Mouse (Mus musculus): Measurements from ENCODE around the gene Dnajc1. TPM values are rescaled to one million over a fixed set of nuclear protein-coding genes. Genes with fewer than 3 reads are reported as not detected.

The Dnajc1 gene
- polyA plus RNA-seq, 1 experiment = 21.5 TPM

DNA sequence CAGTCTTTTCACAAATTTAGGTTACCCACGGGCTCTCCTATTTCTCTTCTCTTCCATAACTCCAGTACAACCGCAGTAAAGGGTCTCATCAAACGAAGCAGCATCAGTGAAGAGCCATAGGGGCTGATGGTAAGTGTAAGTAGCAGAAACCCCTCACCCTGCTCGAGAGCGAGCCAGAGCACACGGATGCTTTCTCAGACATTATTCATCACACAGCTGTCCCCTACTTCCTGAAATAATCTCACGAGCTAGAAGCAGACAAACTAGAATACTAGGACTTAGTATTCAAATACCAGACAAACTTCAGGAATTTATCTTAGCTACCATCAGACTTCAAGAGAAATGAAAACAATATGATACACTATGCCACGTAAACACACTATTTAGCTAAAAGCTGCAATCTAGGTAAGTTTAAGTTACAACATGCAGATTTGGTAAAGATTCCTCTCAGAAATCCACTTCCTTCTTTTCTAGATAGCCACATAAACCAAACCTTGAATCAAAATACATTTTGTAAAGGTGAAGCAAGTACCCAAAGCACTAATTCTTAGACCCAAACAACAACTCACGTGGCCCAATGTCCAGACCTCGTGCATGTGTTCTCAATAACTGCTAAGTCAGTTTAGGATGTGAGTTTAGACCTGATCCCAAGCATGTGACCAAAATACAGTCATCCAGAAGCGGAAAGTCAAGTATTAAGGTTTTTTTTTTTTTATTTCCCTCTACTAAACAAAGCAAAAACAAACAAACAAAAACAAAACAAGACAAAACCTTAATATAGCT, 20.0 kb downstream of the Dnajc1 start:
- Histone ChIP-seq H3K4me1 (ENCODE audit: control insufficient read depth, insufficient read depth, low read length) (peaks cover 6% of the 10 kb centered on the region), H3K4me3 (replicated peaks; ENCODE audit: extremely low read depth, low read depth, low read length) (no peak overlapping the region)
- 46% methylated on average over 11 of the region's 11 CpGs for WGBS
- TF ChIP-seq POLR2A (IDR thresholded peaks at IDR 0.05; ENCODE audit: borderline replicate concordance, extremely low read depth, low read depth, low read length) (no peak), CTCF (IDR thresholded peaks at IDR 0.05; ENCODE audit: insufficient read depth, low read length) (no peak)
- no peak for DNase-seq

DNA sequence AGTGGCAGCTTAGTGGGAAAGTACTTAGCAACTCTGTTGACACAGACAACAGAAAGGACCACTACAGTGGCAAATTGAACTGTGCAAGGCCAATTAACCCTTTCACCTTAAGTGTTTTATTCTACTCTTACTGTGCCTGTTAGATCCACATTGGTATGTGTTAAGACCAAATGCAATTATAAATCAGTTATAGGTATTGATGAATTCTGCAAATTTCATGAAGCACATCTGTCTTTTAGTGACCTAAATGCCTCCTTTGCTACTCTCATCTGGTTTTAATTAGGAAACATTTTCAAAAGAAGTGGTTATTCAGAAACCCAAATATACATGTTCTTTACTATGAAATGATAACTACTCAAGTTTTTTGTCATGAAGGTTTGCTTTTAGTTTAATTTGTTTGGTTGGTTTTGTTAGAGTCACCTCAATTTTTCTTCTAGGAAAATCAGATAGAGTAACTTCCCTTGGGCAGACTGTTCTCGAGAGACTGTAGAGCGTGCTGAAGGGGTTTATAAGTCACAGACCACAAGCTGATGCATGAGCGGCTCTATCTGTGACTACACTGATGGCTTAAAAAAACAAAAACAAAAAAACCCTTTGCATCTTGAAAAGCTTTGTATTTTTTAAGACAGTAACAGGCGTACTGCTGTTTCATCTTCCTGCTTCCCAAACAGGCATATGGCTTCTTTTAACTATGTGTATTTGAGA, 21.7 kb downstream of the Dnajc1 start:
- no peak for TF ChIP-seq CTCF (IDR thresholded peaks at IDR 0.05; ENCODE audit: insufficient read depth, low read length)
- no peak for TF ChIP-seq POLR2A (IDR thresholded peaks at IDR 0.05; ENCODE audit: borderline replicate concordance, extremely low read depth, low read depth, low read length)
- 76% methylated on average over 4 of the region's 4 CpGs for WGBS
- Histone ChIP-seq H3K4me1 (ENCODE audit: control insufficient read depth, insufficient read depth, low read length) (peaks cover 6% of the 10 kb centered on the region), H3K4me3 (replicated peaks; ENCODE audit: extremely low read depth, low read depth, low read length) (no peak overlapping the region)
- DNase-seq = no peak

DNA sequence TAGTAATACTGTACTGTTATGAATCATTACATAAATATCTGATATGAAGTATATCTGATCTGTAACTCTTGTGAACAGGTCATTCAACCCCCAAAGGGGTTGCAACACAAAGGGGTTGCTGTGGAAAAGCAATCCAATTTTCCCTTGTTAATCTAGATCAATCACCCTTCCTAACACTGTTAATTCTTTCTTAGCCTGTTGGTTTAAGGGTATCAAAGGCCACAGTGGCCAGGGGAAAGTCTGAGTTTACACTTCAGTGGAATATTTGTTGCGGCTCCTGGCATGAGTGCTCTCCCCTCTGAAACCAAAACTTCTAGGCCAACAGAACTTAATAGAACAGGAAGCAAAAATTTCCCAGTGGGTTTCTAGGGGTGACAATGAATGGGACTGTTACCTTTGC, 28.2 kb downstream of the Dnajc1 start:
- no peak for DNase-seq
- Histone ChIP-seq H3K4me3 (replicated peaks; ENCODE audit: extremely low read depth, low read depth, low read length) (no peak overlapping the region), H3K4me1 (ENCODE audit: control insufficient read depth, insufficient read depth, low read length) (no peaks in the 10 kb centered on the region; the same call in 1 of the 2 replicates)
- TF ChIP-seq CTCF (IDR thresholded peaks at IDR 0.05; ENCODE audit: insufficient read depth, low read length) (no peak), POLR2A (IDR thresholded peaks at IDR 0.05; ENCODE audit: borderline replicate concordance, extremely low read depth, low read depth, low read length) (no peak)
- WGBS = 76% methylated on average over 1 of the region's 1 CpGs

DNA sequence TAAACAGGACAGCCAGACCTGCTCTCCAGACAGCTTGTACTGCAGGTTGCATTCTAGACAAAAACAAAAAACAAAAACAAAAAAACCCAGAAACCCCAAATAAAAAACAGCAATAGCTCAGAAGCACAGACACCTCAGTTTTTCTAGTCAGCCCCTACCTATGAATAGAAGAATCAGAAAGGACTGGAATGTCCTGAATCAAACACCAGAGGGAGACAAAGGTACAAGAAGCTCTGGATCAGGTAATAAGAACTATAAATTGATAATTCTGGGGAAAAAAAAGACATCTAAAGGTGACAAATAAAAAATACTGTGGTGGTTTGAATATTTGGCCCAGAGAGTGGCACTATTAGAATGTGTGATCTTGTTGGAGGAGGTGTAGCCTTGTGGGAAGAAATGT, 37.3 kb downstream of the Dnajc1 start:
- H3K4me1 ChIP-seq (ENCODE audit: control insufficient read depth, insufficient read depth, low read length) = no peaks in the 10 kb centered on the region; the same call in 1 of the 2 replicates
- no peak overlapping the region for H3K4me3 ChIP-seq (replicated peaks; ENCODE audit: extremely low read depth, low read depth, low read length)
- TF ChIP-seq POLR2A (IDR thresholded peaks at IDR 0.05; ENCODE audit: borderline replicate concordance, extremely low read depth, low read depth, low read length) = no peak
- no peak for TF ChIP-seq CTCF (IDR thresholded peaks at IDR 0.05; ENCODE audit: insufficient read depth, low read length)
- no peak for DNase-seq

DNA sequence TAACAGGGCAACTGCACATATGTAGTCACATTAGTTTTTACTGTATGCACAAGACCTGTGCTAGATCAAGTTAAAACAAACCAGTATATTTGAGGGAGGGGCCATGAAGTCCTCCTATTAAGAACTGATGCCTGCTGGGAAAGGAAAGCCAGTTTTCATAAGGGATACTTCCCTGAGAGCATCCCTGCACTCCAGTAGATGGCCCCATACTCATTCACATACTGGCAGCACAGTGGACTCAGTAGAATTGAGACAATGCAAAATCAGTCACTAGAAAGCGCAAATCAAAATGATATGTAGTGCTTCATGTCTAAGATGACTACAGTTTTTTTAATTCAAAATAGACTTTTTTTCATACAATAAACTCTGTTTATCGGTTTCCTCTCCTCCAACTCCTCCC, 40.0 kb downstream of the Dnajc1 start:
- H3K4me1 ChIP-seq (ENCODE audit: control insufficient read depth, insufficient read depth, low read length) = no peaks in the 10 kb centered on the region
- TF ChIP-seq POLR2A (IDR thresholded peaks at IDR 0.05; ENCODE audit: borderline replicate concordance, extremely low read depth, low read depth, low read length) = no peak
- TF ChIP-seq CTCF (IDR thresholded peaks at IDR 0.05; ENCODE audit: insufficient read depth, low read length) = no peak
- no peak overlapping the region for H3K4me3 ChIP-seq (replicated peaks; ENCODE audit: extremely low read depth, low read depth, low read length)
- 83% methylated on average over 2 of the region's 2 CpGs for WGBS
- DNase-seq = no peak

DNA sequence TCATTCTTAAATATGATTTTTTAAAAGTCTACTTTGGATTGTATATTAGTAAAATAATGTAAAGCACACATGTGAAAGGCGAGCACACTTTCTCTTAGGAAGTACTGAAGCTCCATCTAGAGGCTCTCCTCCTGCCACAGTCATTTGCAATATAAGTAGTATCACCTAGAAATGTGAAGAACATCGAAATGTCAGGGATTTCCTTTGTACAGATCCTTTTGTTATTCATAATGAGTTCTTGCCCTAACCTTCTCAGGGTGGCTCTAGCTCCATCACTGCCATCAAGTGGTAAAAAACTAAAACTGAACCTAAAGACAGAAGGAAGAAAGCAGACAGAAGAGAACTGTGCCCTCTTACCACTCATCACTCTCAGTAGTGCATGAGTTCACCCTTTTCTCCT, 49.2 kb downstream of the Dnajc1 start:
- Histone ChIP-seq H3K4me3 (replicated peaks; ENCODE audit: extremely low read depth, low read depth, low read length) (no peak overlapping the region), H3K4me1 (ENCODE audit: control insufficient read depth, insufficient read depth, low read length) (no peaks in the 10 kb centered on the region)
- DNase-seq = no peak
- no peak for TF ChIP-seq POLR2A (IDR thresholded peaks at IDR 0.05; ENCODE audit: borderline replicate concordance, extremely low read depth, low read depth, low read length)
- TF ChIP-seq CTCF (IDR thresholded peaks at IDR 0.05; ENCODE audit: insufficient read depth, low read length) = peak; percentile 16; the same call in 1 of the 2 replicates
- WGBS = 61% methylated on average over 2 of the region's 2 CpGs

DNA sequence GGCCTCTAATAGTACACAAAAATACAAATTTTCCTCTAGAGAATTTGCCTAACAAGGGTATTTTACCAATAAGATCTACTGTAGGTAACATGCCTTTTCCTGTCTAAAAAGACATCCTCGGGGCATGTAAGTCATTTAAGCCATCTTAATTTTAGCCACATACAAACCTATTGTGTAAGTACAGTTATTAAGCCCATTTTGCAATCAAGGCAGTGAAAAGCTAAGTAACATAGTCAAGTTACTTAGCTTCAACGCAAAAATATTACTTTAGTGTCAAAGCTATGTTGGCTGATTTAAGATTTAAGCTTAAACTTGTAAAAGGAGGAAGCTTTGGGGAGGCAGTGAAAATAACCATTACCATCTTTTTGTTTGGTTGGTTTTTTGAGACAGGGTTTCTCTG, 74.0 kb downstream of the Dnajc1 start:
- no peak for DNase-seq
- TF ChIP-seq CTCF (IDR thresholded peaks at IDR 0.05; ENCODE audit: insufficient read depth, low read length) (no peak), POLR2A (IDR thresholded peaks at IDR 0.05; ENCODE audit: borderline replicate concordance, extremely low read depth, low read depth, low read length) (no peak)
- WGBS = 82% methylated on average over 2 of the region's 2 CpGs
- Histone ChIP-seq H3K4me1 (ENCODE audit: control insufficient read depth, insufficient read depth, low read length) (no peaks in the 10 kb centered on the region), H3K4me3 (replicated peaks; ENCODE audit: extremely low read depth, low read depth, low read length) (no peak overlapping the region)

DNA sequence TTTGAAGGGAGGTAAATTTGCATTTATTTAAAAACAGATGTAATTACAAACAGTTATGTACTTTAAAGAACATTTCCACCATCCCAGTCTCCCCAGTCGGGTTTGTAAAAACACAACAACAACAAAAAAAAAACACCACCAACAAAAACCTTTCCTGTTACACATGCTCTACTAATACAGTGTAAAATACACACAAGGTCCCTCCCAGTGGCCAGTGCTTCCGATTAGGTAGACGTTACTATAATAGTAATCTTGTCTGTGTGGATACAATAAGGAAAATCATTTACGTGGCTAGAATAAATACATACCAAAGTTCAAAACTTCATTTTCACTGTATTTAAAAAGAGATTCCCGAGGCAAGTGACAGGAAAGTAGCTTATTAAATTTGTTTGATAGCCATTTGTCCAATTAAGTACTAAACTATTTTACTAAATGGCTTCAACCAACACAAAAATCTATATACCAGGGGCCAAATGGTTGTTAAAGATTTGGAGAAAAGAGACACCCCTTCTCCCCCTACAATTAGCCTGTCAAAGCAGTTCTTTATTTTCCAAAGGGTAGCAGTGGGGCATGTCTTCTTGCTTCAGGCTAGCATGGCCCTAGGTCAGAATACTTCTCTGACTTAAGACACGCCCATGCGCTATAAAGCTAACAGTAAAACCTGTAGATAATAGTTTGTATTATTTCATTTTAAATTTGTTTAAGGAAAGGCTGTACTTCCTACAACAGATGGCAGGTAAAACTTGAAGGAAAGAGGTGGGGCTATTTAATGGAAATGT, 74.9 kb downstream of the Dnajc1 start:
- no peak for DNase-seq
- 86% methylated on average over 7 of the region's 7 CpGs for WGBS
- no peak overlapping the region for H3K4me3 ChIP-seq (replicated peaks; ENCODE audit: extremely low read depth, low read depth, low read length)

DNA sequence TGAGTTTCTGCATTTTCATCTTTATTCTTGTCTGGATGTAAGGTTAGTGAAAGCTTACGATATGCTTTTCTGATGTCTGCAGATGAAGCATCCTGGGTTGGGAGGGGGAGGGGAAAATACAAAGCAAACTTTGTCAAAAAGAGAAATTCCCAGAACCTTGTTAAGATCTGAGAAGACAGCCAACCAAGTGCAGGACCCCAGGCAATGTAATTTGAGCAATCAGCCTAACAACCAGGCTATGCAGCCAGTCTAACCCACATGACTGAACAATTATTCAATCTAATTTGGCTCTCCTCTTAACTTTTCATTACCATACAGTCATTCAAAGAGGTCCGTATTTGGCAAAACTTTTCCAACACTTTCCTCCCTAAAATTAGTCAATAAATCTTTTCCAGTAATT, 75.7 kb downstream of the Dnajc1 start:
- no peak for TF ChIP-seq POLR2A (IDR thresholded peaks at IDR 0.05; ENCODE audit: borderline replicate concordance, extremely low read depth, low read depth, low read length)
- no peak for TF ChIP-seq CTCF (IDR thresholded peaks at IDR 0.05; ENCODE audit: insufficient read depth, low read length)
- Histone ChIP-seq H3K4me1 (ENCODE audit: control insufficient read depth, insufficient read depth, low read length) (no peaks in the 10 kb centered on the region), H3K4me3 (replicated peaks; ENCODE audit: extremely low read depth, low read depth, low read length) (no peak overlapping the region)
- WGBS = 79% methylated on average over 2 of the region's 2 CpGs
- DNase-seq = no peak

More for the DNA sequence above, 74.9 kb downstream of the Dnajc1 start:
- no peak for TF ChIP-seq POLR2A (IDR thresholded peaks at IDR 0.05; ENCODE audit: borderline replicate concordance, extremely low read depth, low read depth, low read length)
- no peak for TF ChIP-seq CTCF (IDR thresholded peaks at IDR 0.05; ENCODE audit: insufficient read depth, low read length)
- no peaks in the 10 kb centered on the region for H3K4me1 ChIP-seq (ENCODE audit: control insufficient read depth, insufficient read depth, low read length)

Measured in lung, adult 2 months (tissue).